Mouse (Mus musculus) mouse trophoblast stem cell (cell line): ENCODE measurements around the gene Kcnj9.

Source experiments
- in situ Hi-C, 2 experiments: fragments of 300-500 bp; cut with MseI, MboI; formaldehyde crosslinking; loops; 2 replicates in 1 of 2; 3 replicates in 1 of 2; pipeline ENCODE4 v1.15.1; 2025

Kcnj9 gene

DNA sequence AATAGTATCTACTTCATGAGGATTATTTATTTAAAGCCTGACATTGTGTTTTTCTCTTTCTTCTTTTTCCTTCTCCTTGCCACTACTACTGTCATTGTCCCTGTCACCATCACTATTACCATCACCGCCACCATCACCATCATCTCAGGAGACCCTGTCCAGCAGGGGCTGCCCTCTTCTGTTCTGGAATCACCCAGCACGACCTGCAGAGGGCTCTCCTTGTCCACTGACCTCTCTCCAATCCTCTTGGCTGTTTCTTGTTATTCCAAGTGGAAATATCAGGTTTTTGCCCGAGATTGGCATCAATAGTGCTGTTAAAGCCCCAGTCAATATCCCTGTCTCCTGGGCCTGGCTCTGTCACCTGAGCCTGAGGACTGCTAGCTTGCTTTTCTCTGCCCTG is 4.4 kb upstream of the Kcnj9 start:
- in situ Hi-C loops = no loop called here

DNA sequence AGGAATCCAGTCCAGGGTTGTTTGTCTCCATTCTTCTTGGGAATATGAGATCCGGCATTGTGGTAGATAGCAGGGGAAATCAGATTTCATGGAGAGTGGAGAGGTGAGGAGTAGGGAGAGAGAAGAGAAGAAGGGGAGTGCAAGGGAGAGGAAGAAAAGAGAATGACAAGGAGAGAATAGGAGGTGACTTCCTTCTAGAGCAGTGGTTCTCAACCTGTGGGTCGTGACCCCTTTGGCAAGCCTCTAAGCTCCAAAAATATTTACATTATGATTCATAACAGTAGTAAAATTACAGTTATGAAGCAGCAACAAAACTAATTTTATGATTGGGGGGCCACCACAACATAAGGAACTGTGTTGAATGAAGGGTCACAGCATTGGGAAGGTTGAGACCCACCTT is 3.8 kb upstream of the Kcnj9 start:
- in situ Hi-C loops = no loop called here

DNA sequence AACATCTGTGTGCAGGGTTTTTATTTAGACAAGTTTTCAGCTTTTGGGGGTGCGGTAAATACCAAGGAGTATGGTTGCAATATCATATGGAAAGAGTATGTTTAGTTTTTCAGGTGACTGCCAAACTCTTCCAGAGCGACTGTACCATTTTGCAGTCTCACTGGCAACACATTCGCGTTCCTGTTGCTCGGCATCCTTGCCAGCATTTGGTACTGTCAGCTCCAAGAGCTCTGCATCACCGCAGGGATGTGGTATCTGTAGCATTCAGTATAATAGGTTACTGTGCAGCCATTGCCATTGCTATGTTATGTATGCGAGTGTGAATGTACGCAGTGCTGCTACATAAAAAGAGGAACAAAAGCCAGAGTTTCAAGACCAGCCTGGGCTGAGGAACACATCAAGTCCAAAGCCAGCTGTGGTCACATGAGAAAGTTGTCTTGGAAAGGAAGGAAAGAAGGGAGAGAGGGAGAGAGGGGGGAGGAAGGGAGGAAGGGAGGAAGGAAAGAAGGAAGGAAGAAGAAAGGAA is 2.4 kb upstream of the Kcnj9 start:
- in situ Hi-C loops = no loop called here

DNA sequence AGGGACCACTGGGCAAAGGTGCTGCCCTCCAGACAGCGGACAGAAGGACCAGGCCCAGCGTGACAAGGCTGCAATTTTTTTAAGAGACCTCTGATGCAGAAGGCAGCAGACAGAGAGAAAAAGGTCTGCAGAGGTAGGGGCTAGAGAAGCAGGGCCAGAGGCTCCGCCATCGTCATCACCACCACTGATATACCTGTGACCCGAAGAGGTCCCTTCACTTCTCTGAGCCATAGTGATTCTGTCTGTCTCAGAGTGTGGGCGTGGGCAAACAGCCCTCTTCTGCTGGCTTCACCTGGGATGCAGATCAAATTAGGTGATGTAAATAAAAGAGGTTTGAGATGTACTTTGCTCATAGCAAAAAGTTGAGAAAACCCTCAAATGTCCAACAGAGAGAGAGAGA is 498 bp upstream of the Kcnj9 start:
- in situ Hi-C loops = no loop called here

DNA sequence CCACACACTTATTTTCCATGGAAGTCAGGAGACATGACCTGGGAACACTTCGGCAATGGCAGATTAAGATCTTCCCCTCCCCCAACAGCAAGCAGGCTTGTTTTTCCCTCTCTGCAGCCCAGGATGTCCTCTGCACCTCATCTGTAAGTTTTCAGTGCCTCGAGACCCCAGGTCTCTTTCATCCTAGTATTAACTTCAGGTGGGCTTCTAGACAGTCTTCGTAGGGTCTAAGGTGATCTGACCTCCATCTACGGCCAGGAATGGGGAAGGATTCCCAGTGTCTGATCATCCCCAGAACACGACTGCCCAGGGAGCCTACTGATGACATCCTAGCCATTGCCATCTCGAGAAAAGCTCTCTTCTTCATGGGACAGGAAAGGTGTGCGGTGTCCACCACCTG is 657 bp downstream of the Kcnj9 start:
- in situ Hi-C loops = no loop called here

DNA sequence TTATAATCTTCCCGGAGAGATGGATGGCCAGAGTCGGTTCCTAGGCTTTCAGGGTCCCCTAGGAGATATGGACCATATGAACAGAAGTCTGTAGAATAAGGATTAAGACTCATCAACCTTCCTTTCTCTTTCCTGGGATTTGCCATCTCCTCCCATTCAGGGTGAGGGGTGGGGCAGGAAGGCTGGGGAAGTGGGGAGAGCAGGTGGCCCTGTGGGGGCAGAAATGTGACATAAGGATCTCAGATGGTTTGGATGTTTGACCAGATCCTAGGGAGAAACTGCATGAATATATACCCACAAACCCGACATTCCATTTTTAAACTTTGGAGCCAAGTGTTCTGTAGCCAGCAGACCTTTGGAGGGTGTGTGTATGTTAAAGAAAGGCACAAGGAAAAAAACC is 1.1 kb downstream of the Kcnj9 start:
- in situ Hi-C loops = no loop called here

DNA sequence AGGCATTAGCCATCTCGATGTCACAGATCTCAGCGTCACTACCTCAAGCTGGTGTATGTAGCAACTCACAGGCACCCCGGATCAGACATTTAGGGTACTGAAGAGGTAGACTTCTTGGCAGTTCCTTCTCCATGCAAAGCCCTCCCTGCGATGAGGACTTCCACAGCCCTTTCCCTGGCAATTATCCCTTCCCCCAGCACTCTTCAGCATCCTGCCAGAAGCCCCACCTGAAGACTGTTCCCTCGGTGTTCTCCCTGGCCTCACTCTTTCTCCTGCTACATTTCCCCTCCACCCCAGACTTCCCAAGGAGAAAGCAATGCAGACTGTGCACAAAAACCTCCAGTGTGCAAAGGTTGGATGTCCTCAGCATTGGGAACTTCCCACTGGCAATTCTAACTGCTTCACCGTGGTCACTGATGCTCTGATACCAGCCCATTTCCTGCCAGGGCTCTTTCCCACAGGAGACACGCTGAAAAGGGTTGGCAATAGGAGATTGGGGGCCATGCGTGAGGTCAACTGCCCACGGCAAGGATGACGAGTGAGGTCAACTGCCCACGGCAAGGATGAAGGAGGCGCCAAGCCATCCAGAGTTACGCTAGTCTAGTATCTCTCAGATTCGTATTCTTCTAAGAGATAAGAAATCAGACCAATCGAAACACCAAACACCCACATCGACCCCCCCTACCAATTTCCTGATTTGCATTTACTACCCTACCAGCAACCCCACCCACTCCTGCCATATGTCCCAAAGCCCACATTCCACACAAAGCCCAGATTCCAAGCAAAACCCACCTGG is 1.7 kb downstream of the Kcnj9 start:
- in situ Hi-C loops = no loop called here

DNA sequence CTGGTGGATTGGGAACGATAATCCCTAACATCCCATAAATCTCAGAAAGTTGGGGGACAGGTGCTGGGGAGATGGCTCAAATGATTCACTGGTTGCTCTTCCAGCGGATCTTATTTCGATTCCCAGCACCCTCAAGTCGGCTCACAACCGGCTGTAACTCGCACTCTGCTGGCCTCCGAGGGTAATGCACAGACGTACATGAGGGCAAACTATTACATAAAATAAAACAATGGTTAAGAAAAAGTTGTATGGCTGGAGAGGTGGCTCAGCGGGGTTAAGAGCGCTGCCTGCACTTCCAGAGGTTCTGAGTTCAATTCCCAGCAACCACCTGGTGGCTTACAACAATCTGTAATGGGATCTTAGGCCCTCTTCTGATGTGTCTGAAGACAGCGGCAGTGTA is 2.4 kb downstream of the Kcnj9 start:
- in situ Hi-C loops = no loop called here

DNA sequence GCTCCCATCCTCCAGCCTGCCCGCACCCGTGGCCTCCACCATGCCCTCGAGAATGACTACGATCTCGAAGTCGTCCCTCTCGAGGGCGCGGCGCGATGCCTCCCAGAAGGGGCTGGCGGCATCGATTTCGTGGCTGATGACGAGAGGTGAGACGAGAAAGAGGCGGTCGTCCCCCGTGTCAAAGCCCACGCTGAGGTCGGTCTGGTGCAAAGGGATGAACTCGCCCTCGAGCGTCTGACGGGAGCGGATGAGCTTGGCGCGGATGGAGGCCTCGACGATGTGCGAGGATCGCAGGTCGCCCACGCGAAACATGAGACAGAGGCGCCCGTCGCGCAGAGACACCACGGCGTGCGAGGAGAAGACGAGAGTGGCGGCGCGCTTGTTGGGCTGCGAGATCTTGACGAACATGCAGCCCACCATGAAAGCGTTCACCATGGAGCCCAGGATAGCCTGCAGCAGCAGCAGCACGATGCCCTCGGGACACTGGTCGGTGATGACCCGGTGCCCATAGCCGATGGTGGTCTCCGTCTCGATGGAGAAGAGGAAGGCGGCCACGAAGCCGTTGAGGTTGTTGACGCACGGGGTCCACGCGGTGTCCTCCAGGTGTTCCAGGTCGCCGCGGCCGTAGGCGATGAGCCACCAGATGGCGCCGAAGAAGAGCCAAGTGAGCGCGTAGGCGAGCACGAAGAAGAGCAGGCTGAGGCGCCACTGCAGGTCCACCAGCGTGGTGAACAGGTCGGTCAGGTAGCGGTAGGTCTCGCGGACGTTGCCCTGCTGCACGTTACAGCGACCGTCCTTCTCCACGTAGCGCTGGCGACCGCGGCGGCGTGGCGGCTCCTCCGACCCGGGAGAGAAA is 3.2 kb downstream of the Kcnj9 start:
- in situ Hi-C loops = no loop called here

DNA sequence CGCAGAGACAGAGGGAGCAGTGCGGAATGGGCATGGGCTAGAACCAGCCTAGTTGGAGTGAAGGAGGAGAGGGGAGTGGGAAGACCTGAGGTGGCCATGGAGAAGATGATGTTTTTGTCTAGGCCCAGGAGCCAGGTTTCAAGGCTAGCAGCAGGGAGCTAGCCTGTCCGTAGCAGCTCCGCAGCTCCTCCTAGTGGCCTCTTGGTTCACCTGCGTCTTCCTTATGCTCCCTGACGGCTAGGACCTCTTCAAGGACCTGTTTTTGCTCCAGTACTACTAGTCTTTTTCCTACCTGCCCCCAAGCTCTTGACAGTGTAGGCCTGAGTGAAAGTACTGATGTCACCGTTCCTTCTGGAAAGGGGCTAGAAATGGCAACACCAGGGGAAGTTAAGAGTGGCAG is 4.4 kb downstream of the Kcnj9 start:
- in situ Hi-C loops = no loop called here

DNA sequence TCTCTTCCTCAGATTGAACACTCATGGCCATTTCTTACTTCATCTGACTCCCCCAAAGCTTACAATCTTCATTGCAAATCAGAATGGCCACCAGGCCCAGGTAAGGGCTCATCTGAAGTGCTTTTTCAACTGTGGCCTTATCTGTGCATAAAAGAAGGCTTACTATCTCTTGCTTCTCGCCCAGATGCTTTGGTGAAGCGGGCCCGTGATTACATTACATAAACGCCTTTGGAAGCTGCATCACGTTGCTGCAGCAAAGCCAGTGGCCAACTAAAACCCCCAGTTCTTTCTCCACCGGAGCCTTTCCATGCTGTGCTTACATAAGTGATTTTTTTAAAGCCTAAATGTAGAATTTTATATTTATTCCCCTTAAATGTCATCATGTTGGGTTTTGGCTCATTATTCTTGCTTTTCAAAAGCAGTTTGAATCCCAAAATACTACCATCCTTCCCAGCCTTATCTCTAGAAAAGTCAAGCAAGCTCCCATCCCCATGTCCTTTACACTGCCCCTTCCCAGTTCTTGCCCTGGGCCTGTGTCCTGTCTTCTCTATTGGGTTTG is 5.2 kb downstream of the Kcnj9 start:
- in situ Hi-C loops = no loop called here

DNA sequence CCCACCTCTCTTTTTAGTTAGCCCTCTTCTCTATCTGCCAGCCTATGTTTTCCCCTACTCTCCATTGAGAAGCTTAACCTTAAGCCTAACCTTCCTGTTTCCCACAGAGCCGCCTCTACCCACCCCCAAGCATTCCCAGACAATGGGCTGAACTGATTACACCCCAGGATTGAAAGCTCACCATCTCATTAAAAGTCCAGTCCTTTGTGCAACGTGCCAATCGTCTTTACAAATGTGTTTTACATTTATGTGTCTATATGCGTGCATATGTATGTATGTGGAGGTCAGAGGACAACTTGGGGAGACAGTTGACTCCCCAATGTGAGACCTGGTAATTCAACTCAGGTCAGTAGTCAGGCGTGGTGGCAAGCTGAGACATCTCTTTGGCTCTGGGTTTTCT is 5.8 kb downstream of the Kcnj9 start:
- in situ Hi-C loops = no loop called here

DNA sequence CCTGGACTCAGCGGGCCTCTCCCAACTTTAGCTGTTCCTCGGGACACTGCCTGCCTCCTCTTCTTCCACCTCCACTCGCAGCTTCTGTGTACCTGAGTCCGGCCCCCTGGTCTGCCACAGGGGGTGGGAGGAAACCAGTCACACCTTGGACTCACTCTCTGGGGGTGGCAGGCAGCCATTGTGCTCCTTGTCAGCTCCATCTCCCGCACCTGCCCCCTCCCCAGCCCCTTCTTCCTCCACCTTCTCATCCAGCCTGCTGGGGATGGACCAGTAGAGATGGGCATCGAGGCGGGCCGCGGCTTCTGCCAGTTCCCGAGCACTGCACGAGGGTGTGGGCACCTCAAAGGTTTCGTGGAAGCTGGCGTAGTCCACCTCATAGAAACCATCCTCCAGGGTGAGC is 6.4 kb downstream of the Kcnj9 start:
- in situ Hi-C loops = no loop called here

DNA sequence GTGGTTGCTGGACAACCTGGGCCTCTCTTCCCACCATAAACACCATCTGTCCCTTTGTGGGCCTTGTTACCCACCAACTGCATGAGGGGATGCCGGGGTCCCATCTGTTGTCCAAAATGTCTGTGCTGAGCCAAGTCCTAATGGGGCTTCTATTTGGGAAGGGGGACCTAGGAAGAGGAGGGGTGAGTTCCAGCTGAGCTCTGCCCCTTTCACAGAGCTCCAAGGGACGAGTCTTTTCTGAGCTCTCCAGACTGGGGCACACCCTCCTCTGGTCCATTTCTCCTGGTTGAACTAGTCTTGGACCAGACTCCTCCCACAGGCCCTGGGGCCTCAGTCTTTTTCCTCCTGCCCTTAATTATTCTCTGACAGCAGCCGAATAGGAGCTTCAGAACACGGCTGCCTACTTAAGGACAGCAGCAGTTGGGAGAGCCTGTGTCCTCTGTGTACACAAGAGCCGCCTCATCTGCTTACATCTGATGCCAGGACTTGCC is 9.2 kb downstream of the Kcnj9 start:
- in situ Hi-C loops = no loop called here

DNA sequence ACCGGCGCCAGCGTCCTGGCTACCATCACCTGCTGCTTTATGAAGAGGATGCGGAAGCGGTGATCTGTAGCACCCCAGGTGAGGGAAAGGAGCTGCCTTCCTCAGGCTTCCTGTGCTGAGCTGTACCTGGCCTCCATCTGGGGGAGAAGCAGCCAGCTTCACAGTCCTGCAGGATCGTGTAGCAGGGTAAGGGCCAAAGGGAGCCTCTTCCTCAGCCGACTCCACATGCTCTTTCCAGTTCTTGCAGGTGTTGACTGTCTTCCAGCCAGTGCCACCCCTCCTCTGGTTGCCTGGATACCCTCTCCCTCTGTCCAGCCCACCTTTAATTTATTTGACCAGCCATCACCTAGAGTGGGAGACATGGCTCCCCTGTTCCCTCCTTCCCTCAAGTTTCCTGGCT is 9.8 kb downstream of the Kcnj9 start:
- in situ Hi-C loops = no loop called here

DNA sequence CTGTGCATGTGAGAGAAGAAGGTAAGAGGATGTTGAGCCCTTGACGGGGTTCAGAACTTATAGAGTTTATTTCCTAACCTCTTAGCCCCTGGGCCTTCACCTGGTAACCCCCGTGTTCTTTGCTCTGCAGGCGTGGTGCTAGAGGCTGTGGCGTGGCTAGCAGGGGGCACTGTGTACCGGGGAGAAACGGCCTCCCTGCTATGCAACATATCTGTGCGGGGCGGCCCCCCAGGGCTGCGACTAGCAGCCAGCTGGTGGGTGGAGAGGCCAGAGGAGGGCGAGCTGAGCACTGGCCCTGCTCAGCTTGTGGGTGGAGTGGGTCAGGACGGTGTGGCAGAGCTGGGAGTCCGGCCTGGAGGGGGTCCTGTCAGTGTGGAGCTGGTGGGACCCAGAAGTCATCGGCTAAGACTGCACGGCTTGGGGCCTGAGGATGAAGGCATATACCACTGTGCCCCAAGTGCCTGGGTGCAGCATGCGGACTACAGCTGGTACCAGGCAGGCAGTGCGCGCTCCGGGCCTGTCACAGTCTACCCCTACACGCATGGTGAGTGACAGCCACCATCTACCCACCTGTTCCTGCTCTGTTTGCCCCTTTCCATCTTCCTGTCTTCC is 10.6 kb downstream of the Kcnj9 start:
- in situ Hi-C loops = no loop called here

DNA sequence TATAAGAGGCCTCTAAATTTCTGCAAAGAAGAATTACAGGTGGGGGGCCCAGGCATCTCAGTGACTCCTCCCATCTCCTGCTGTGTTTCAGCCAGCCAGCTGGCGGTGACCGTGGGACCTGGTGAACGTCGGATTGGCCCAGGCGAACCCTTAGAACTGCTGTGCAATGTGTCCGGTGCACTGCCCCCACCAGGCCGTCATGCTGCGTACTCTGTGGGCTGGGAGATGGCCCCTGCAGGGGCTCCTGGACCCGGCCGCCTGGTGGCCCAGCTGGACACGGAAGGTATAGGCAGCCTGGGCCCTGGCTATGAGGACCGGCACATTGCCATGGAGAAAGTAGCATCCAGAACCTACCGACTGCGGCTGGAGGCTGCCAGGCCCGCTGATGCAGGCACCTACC is 11.2 kb downstream of the Kcnj9 start:
- in situ Hi-C loops = no loop called here

DNA sequence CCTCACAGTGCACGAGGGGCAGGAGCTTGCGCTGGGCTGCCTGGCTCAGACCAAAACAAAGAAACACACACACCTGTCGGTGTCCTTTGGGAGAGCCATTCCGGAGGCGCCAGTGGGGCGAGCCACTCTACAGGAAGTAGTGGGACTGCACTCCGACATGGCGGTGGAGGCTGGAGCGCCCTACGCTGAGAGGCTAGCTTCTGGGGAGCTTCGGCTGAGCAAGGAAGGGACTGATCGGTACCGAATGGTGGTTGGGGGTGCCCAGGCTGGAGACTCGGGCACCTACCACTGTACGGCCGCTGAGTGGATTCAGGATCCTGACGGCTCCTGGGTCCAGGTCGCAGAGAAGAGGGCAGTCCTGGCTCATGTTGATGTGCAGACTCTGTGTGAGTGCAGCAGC is 11.7 kb downstream of the Kcnj9 start:
- in situ Hi-C loops = no loop called here

DNA sequence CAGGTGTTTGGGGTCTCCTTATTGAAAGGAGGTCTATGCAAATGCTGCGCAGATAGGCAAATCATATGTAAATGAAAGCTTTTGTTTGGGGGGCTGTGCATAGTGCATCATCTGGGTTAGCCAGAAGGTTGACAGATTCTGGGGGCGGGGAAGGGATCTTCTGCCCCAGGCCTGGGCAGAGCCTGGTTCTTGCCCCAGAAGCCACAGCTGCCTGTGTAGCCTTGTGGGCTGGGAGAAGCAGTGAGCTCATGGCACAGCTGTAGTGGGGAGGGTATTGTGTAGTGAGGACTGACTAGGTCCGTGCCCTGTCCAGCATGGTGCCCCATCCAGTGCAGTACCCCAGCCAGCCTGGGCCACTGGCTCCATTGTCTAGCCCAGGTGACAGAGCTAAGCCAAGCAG is 14.2 kb downstream of the Kcnj9 start:
- in situ Hi-C loops = no loop called here

DNA sequence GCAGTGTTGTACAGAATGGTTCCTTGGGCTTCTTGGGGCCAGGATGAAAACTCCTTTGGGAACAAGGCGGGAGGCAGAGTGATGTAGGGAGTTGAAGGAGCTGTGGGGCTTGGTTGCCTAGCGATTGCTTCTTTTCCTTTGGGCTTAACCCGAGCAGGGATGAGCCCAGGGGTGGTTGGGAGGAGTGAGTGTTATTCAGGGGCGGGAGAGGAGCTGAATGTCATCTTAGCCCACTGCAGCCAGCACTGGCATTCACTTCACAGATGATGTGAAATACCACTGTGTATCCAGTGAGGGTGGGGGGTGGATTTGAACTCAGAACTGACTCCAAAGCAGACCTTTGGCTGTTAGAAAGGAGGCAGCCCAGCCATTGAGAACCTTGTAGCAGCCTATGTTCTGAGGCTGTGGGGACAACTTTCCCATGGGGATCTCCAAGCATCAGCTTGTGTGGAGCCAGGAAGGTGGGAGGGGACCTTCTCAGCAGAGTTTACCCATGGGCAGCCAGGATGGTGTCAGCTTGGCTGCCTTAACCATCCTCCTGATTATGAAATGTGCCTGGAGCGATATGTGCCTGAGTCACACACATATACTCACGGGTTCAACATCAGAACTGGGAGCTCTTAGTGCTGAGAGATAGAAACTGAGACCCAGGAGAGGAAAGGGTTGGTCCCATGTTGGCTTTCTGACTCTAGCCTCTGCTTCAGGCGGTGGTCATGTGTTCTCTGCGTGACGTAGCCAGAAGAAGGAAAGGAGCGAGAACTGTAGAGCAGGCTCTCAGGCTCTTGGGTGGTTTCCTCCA is 15.3 kb downstream of the Kcnj9 start:
- in situ Hi-C loops = no loop called here
